Mouse (Mus musculus): Measurements from ENCODE around the gene Pon2. TPM values are rescaled to one million over a fixed set of nuclear protein-coding genes. Genes with fewer than 3 reads are reported as not detected.

Pon2 gene
- 20.6 and 25.2 TPM in 2 replicates for polyA plus RNA-seq (2012; rRNA removed)

GRCm38 (mm10) chr6:5298092-5298554 lies at the start of gene Pon2:
Gene Pon2 (minus strand): TSS chr6:5298455.

GRCm38 (mm10) chr6:5255722-5256451 lies 42.4 kb downstream of the Pon2 start, which contains the start of gene Pon3:
Gene Pon3 (minus strand): TSS chr6:5256286.

Other genes with a start within 250 kb of the Pon2 start
- gene Pon1, start 104.5 kb downstream of the Pon2 start, polyA plus RNA-seq (2012; rRNA removed): 0.16 and 0.23 TPM in 2 replicates
- gene Pon3, start 42.2 kb downstream of the Pon2 start, polyA plus RNA-seq (2012; rRNA removed): 10.3 and 11.3 TPM in 2 replicates
- gene Asb4, start 84.9 kb upstream of the Pon2 start, polyA plus RNA-seq (2012; rRNA removed): 0.17 and 0.20 TPM in 2 replicates
- gene Pdk4, start 197.9 kb upstream of the Pon2 start, polyA plus RNA-seq (2012; rRNA removed): 12.6 and 18.7 TPM in 2 replicates

All from colon, adult 2 months (tissue).